Mouse (Mus musculus): ENCODE data around the gene Nav2. TPM values are rescaled to one million over a fixed set of nuclear protein-coding genes. Genes with fewer than 3 reads are reported as not detected.

Nav2 gene
- polyA plus RNA-seq, 1 experiment from 2014 or later: 34.9 TPM

GRCm38 (mm10) chr7:49515012-49515411, 606.5 kb downstream of the Nav2 start:
- H3K4me1 ChIP-seq (ENCODE audit: control insufficient read depth in 2 of 2, insufficient read depth in 2 of 2, low read length in 2 of 2): peaks cover 6 to 12% of the 10 kb centered on the region in 2 experiments; a peak in 3 of 4 replicates
- WGBS: 87% methylated on average over 2 of the region's 2 CpGs
- H3K4me3 ChIP-seq (ENCODE audit: control insufficient read depth in 1 of 2, insufficient read depth in 1 of 2, low read depth in 1 of 2, low read length in 2 of 2): no peak overlapping the region
- H3K9ac ChIP-seq (ENCODE audit: low read length): no peak overlapping the region
- no peak for ATAC-seq (ENCODE audit: insufficient number of reproducible peaks, insufficient read depth, low FRiP score, low read depth)
- no peak overlapping the region for H3K27ac ChIP-seq (replicated peaks in 1 of 2; ENCODE audit: control insufficient read depth in 1 of 2, insufficient read depth in 1 of 2, low read depth in 2 of 2, low read length in 2 of 2)
- no peaks in the 10 kb centered on the region for H3K9me3 ChIP-seq (ENCODE audit: control insufficient read depth, low read length)
- H3K36me3 ChIP-seq (ENCODE audit: control insufficient read depth, insufficient read depth, low read length): no peaks in the 10 kb centered on the region
- H3K27me3 ChIP-seq (ENCODE audit: control insufficient read depth, insufficient read depth, low read length): no peaks in the 10 kb centered on the region
- no peak overlapping the region for H3K4me2 ChIP-seq (ENCODE audit: low read length)

- no peak overlapping the region for H3K4me3 ChIP-seq (ENCODE audit: control insufficient read depth in 1 of 2, insufficient read depth in 1 of 2, low read depth in 1 of 2, low read length in 2 of 2)
- peak overlapping the region; percentile 44; the same call in 1 of the 2 replicates for H3K9ac ChIP-seq (ENCODE audit: low read length)
- peaks cover 22 to 31% of the 10 kb centered on the region in 2 experiments for H3K4me1 ChIP-seq (ENCODE audit: control insufficient read depth in 2 of 2, insufficient read depth in 2 of 2, low read length in 2 of 2)
- no peak for ATAC-seq (ENCODE audit: insufficient number of reproducible peaks, insufficient read depth, low FRiP score, low read depth)
- H3K27me3 ChIP-seq (ENCODE audit: control insufficient read depth, insufficient read depth, low read length): no peaks in the 10 kb centered on the region
- WGBS: 53% methylated on average over 2 of the region's 2 CpGs
- H3K36me3 ChIP-seq (ENCODE audit: control insufficient read depth, insufficient read depth, low read length): no peaks in the 10 kb centered on the region
- no peak overlapping the region; a peak in 1 of 4 replicates for H3K27ac ChIP-seq (replicated peaks in 1 of 2; ENCODE audit: control insufficient read depth in 1 of 2, insufficient read depth in 1 of 2, low read depth in 2 of 2, low read length in 2 of 2)
- no peak overlapping the region for H3K4me2 ChIP-seq (ENCODE audit: low read length)
- H3K9me3 ChIP-seq (ENCODE audit: control insufficient read depth, low read length): no peaks in the 10 kb centered on the region
Observed at GRCm38 (mm10) chr7:49520504-49520903, 612.0 kb downstream of the Nav2 start.

GRCm38 (mm10) chr7:49521349-49521748, 612.8 kb downstream of the Nav2 start:
- Histone ChIP-seq H3K27ac (replicated peaks in 1 of 2; ENCODE audit: control insufficient read depth in 1 of 2, insufficient read depth in 1 of 2, low read depth in 2 of 2, low read length in 2 of 2) (no peak overlapping the region; a peak in 1 of 4 replicates), H3K9ac (ENCODE audit: low read length) (peak overlapping the region; percentile 73; the same call in 1 of the 2 replicates), H3K36me3 (ENCODE audit: control insufficient read depth, insufficient read depth, low read length) (no peaks in the 10 kb centered on the region), H3K4me3 (ENCODE audit: control insufficient read depth in 1 of 2, insufficient read depth in 1 of 2, low read depth in 1 of 2, low read length in 2 of 2) (no peak overlapping the region), H3K27me3 (ENCODE audit: control insufficient read depth, insufficient read depth, low read length) (no peaks in the 10 kb centered on the region), H3K9me3 (ENCODE audit: control insufficient read depth, low read length) (no peaks in the 10 kb centered on the region), H3K4me1 (ENCODE audit: control insufficient read depth in 2 of 2, insufficient read depth in 2 of 2, low read length in 2 of 2) (peaks cover 28 to 40% of the 10 kb centered on the region in 2 experiments), H3K4me2 (ENCODE audit: low read length) (peak overlapping the region; percentile 57)
- ATAC-seq (ENCODE audit: insufficient number of reproducible peaks, insufficient read depth, low FRiP score, low read depth): no peak
- WGBS: 35% methylated on average over 4 of the region's 4 CpGs

GRCm38 (mm10) chr7:49521976-49522375, 613.5 kb downstream of the Nav2 start:
- Histone ChIP-seq H3K4me3 (ENCODE audit: control insufficient read depth in 1 of 2, insufficient read depth in 1 of 2, low read depth in 1 of 2, low read length in 2 of 2) (peak overlapping the region; percentile 61 to 71), H3K27ac (replicated peaks in 1 of 2; ENCODE audit: control insufficient read depth in 1 of 2, insufficient read depth in 1 of 2, low read depth in 2 of 2, low read length in 2 of 2) (peak overlapping the region; percentile 97 to 98; a peak in 3 of 4 replicates), H3K27me3 (ENCODE audit: control insufficient read depth, insufficient read depth, low read length) (no peaks in the 10 kb centered on the region), H3K9me3 (ENCODE audit: control insufficient read depth, low read length) (no peaks in the 10 kb centered on the region), H3K4me1 (ENCODE audit: control insufficient read depth in 2 of 2, insufficient read depth in 2 of 2, low read length in 2 of 2) (peaks cover 28 to 46% of the 10 kb centered on the region in 2 experiments), H3K4me2 (ENCODE audit: low read length) (peak overlapping the region; percentile 57), H3K36me3 (ENCODE audit: control insufficient read depth, insufficient read depth, low read length) (no peaks in the 10 kb centered on the region), H3K9ac (ENCODE audit: low read length) (peak overlapping the region; percentile 73)
- WGBS: 0% methylated on average over 9 of the region's 9 CpGs
- no peak for ATAC-seq (ENCODE audit: insufficient number of reproducible peaks, insufficient read depth, low FRiP score, low read depth)

GRCm38 (mm10) chr7:49522411-49523114, 614.0 kb downstream of the Nav2 start:
- Histone ChIP-seq H3K4me1 (ENCODE audit: control insufficient read depth in 2 of 2, insufficient read depth in 2 of 2, low read length in 2 of 2) (peaks cover 31 to 52% of the 10 kb centered on the region in 2 experiments), H3K27ac (replicated peaks in 1 of 2; ENCODE audit: control insufficient read depth in 1 of 2, insufficient read depth in 1 of 2, low read depth in 2 of 2, low read length in 2 of 2) (peak overlapping the region; percentile 97 to 98), H3K9me3 (ENCODE audit: control insufficient read depth, low read length) (no peaks in the 10 kb centered on the region), H3K36me3 (ENCODE audit: control insufficient read depth, insufficient read depth, low read length) (no peaks in the 10 kb centered on the region), H3K4me3 (ENCODE audit: control insufficient read depth in 1 of 2, insufficient read depth in 1 of 2, low read depth in 1 of 2, low read length in 2 of 2) (peak overlapping the region; percentile 61 to 71), H3K27me3 (ENCODE audit: control insufficient read depth, insufficient read depth, low read length) (no peaks in the 10 kb centered on the region), H3K4me2 (ENCODE audit: low read length) (peak overlapping the region; percentile 57), H3K9ac (ENCODE audit: low read length) (peak overlapping the region; percentile 73)
- WGBS: under 1% methylated on average over 24 of the region's 24 CpGs
- ATAC-seq (ENCODE audit: insufficient number of reproducible peaks, insufficient read depth, low FRiP score, low read depth): peak; percentile 55

GRCm38 (mm10) chr7:49523115-49523445, 614.6 kb downstream of the Nav2 start:
- peaks cover 31 to 56% of the 10 kb centered on the region in 2 experiments for H3K4me1 ChIP-seq (ENCODE audit: control insufficient read depth in 2 of 2, insufficient read depth in 2 of 2, low read length in 2 of 2)
- H3K36me3 ChIP-seq (ENCODE audit: control insufficient read depth, insufficient read depth, low read length): no peaks in the 10 kb centered on the region
- WGBS: 13% methylated on average over 4 of the region's 4 CpGs
- no peaks in the 10 kb centered on the region for H3K27me3 ChIP-seq (ENCODE audit: control insufficient read depth, insufficient read depth, low read length)
- peak; percentile 23; the same call in 1 of the 2 replicates for ATAC-seq (ENCODE audit: insufficient number of reproducible peaks, insufficient read depth, low FRiP score, low read depth)
- no peaks in the 10 kb centered on the region for H3K9me3 ChIP-seq (ENCODE audit: control insufficient read depth, low read length)
- peak overlapping the region; percentile 73 for H3K9ac ChIP-seq (ENCODE audit: low read length)
- H3K4me3 ChIP-seq (ENCODE audit: control insufficient read depth in 1 of 2, insufficient read depth in 1 of 2, low read depth in 1 of 2, low read length in 2 of 2): peak overlapping the region; percentile 61 to 71
- peak overlapping the region; percentile 57 for H3K4me2 ChIP-seq (ENCODE audit: low read length)
- peak overlapping the region; percentile 97 to 98 for H3K27ac ChIP-seq (replicated peaks in 1 of 2; ENCODE audit: control insufficient read depth in 1 of 2, insufficient read depth in 1 of 2, low read depth in 2 of 2, low read length in 2 of 2)

- Histone ChIP-seq H3K4me2 (ENCODE audit: low read length) (peak overlapping the region; percentile 57), H3K9me3 (ENCODE audit: control insufficient read depth, low read length) (no peaks in the 10 kb centered on the region), H3K27me3 (ENCODE audit: control insufficient read depth, insufficient read depth, low read length) (no peaks in the 10 kb centered on the region), H3K4me1 (ENCODE audit: control insufficient read depth in 2 of 2, insufficient read depth in 2 of 2, low read length in 2 of 2) (peaks cover 35 to 59% of the 10 kb centered on the region in 2 experiments), H3K27ac (replicated peaks in 1 of 2; ENCODE audit: control insufficient read depth in 1 of 2, insufficient read depth in 1 of 2, low read depth in 2 of 2, low read length in 2 of 2) (peak overlapping the region; percentile 97 to 98), H3K36me3 (ENCODE audit: control insufficient read depth, insufficient read depth, low read length) (no peaks in the 10 kb centered on the region), H3K9ac (ENCODE audit: low read length) (peak overlapping the region; percentile 73), H3K4me3 (ENCODE audit: control insufficient read depth in 1 of 2, insufficient read depth in 1 of 2, low read depth in 1 of 2, low read length in 2 of 2) (peak overlapping the region; percentile 61 to 71)
- WGBS: 19% methylated on average over 5 of the region's 5 CpGs
- ATAC-seq (ENCODE audit: insufficient number of reproducible peaks, insufficient read depth, low FRiP score, low read depth): no peak
Observed at GRCm38 (mm10) chr7:49523729-49524128, 615.2 kb downstream of the Nav2 start.
